Mouse (Mus musculus) ES-Bruce4 (cell line): ENCODE data around the gene Srl. TPM values are rescaled to one million over a fixed set of nuclear protein-coding genes. Genes with fewer than 3 reads are reported as not detected.

Experiments
- H3K27ac ChIP-seq: 2 replicates; pipeline ENCODE4 v1.5.1; 2012; ENCODE audit warnings: low read length, inconsistent platforms; ENCODE audit not compliant: insufficient read depth
- H3K27me3 ChIP-seq: 2 replicates; pipeline ENCODE4 v1.6.1; 2012; ENCODE audit warnings: mild to moderate bottlenecking, low read length, inconsistent platforms; ENCODE audit not compliant: control insufficient read depth, poor library complexity, insufficient read depth, severe bottlenecking
- H3K36me3 ChIP-seq: 2 replicates; pipeline ENCODE4 v1.6.1; 2012; ENCODE audit warnings: inconsistent platforms, mild to moderate bottlenecking, low read length, moderate library complexity; ENCODE audit not compliant: control insufficient read depth, poor library complexity, insufficient read depth, severe bottlenecking
- H3K4me1 ChIP-seq: one replicate; pipeline ENCODE4 v1.8.1; 2011; ENCODE audit warnings: low read length; ENCODE audit not compliant: control insufficient read depth, insufficient read depth
- H3K4me3 ChIP-seq: 2 replicates; pipeline ENCODE4 v1.5.1; 2011; ENCODE audit warnings: low read depth, mild to moderate bottlenecking, low read length
- H3K9ac ChIP-seq: 2 replicates; pipeline ENCODE4 v1.6.1; 2012; ENCODE audit warnings: low read depth, mild to moderate bottlenecking, inconsistent platforms; ENCODE audit not compliant: poor library complexity, severe bottlenecking
- H3K9me3 ChIP-seq: replicated peaks from 2 replicates; pipeline ENCODE4 v1.6.1; 2012; ENCODE audit warnings: mild to moderate bottlenecking, low read length, inconsistent platforms; ENCODE audit not compliant: control insufficient read depth, poor library complexity, insufficient read depth, severe bottlenecking
- CTCF ChIP-seq: IDR thresholded peaks from one replicate; pipeline ENCODE4 v1.8.1; 2011; ENCODE audit warnings: low read depth, low read length
- EP300 ChIP-seq: IDR thresholded peaks from 2 replicates; pipeline ENCODE4 v1.6.1; 2011; ENCODE audit warnings: low read depth, low read length; ENCODE audit not compliant: insufficient read depth
- POLR2A ChIP-seq: IDR thresholded peaks from one replicate; pipeline ENCODE4 v1.8.1; 2011; ENCODE audit warnings: low read length; ENCODE audit not compliant: insufficient read depth
- polyA plus RNA-seq: library from polyadenylated mRNA; stranded (reverse); fragments of >200 nt; gene quantifications from 2 replicates; pipeline ENCODE4 v1.2.4, GENCODE M21; 2011; ENCODE audit warnings: low read depth; ENCODE audit not compliant: missing spikeins, insufficient read depth, insufficient read length

Srl gene
- polyA plus RNA-seq, 1 experiment: 30.0 TPM

- no peaks in the 10 kb centered on the region for H3K36me3 ChIP-seq
- H3K9ac ChIP-seq: peak overlapping the region; percentile 96
- peaks cover 4% of the 10 kb centered on the region for H3K4me1 ChIP-seq
- H3K27me3 ChIP-seq: no peaks in the 10 kb centered on the region
- TF ChIP-seq POLR2A (peak; percentile 88), EP300 (peak; percentile 51; the same call in 1 of the 2 replicates), CTCF (no peak)
- no peaks in the 10 kb centered on the region for H3K9me3 ChIP-seq
- peak overlapping the region; percentile 96 for H3K4me3 ChIP-seq
- H3K27ac ChIP-seq: peak overlapping the region; percentile 70
Observed at GRCm38 (mm10) chr16:4558384-4558979, 16.9 kb upstream of the Srl start.

- no peaks in the 10 kb centered on the region for H3K27me3 ChIP-seq
- H3K9me3 ChIP-seq: no peaks in the 10 kb centered on the region
- TF ChIP-seq CTCF: no peak
- TF ChIP-seq POLR2A: no peak
- TF ChIP-seq EP300: no peak
- no peaks in the 10 kb centered on the region for H3K36me3 ChIP-seq
- peak overlapping the region; percentile 96 for H3K4me3 ChIP-seq
- peaks cover 5% of the 10 kb centered on the region for H3K4me1 ChIP-seq
- peak overlapping the region; percentile 70 for H3K27ac ChIP-seq
- H3K9ac ChIP-seq: peak overlapping the region; percentile 96
Observed at GRCm38 (mm10) chr16:4557949-4558348, 16.3 kb upstream of the Srl start.

DNA sequence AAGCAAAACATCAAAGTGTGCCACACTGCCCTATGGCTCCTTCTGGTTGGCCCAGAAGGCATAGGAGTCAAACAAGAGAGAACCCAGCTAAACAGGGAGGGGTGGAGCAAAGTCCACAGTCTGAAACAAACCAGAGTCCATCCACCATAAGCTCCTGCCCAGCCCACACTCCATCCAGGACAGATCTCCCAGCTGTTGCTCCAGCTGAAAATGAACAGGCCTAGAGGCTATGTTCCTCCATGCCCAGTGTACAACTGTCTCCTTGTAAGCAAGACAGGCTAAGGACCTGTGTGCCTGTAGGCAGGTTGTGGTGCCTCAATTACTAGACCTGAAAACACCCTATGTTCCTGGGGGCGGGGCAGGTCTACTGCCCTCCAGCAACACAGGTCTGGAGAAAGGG is 15.5 kb upstream of the Srl start:
- Histone ChIP-seq H3K4me1 (peaks cover 5% of the 10 kb centered on the region), H3K36me3 (no peaks in the 10 kb centered on the region)
- no peak for TF ChIP-seq POLR2A
- no peak for TF ChIP-seq CTCF
- no peak for TF ChIP-seq EP300

GRCm38 (mm10) chr16:4555555-4555954 is 13.9 kb upstream of the Srl start:
- TF ChIP-seq EP300: no peak
- TF ChIP-seq CTCF: no peak
- no peak for TF ChIP-seq POLR2A
- H3K27me3 ChIP-seq: no peaks in the 10 kb centered on the region
- no peak overlapping the region for H3K27ac ChIP-seq
- H3K9me3 ChIP-seq: no peaks in the 10 kb centered on the region
- peaks cover 3% of the 10 kb centered on the region; the same call in 1 of the 2 replicates for H3K36me3 ChIP-seq
- H3K4me1 ChIP-seq: peaks cover 5% of the 10 kb centered on the region
- no peak overlapping the region for H3K9ac ChIP-seq
- H3K4me3 ChIP-seq: no peak overlapping the region

More for the DNA sequence above, 15.5 kb upstream of the Srl start:
- peak overlapping the region; percentile 96; the same call in 1 of the 2 replicates for H3K9ac ChIP-seq
- no peaks in the 10 kb centered on the region for H3K9me3 ChIP-seq
- 0 out of 2 replicates have a peak overlapping the region, but pooled peaks have one; percentile 11 for H3K27ac ChIP-seq
- H3K27me3 ChIP-seq: no peaks in the 10 kb centered on the region
- H3K4me3 ChIP-seq: peak overlapping the region; percentile 96

- H3K4me1 ChIP-seq: peaks cover 5% of the 10 kb centered on the region
Observed at GRCm38 (mm10) chr16:4552829-4553550, 11.4 kb upstream of the Srl start.

GRCm38 (mm10) chr16:4551885-4552284 is 10.3 kb upstream of the Srl start:
- Histone ChIP-seq H3K4me1 (peaks cover 5% of the 10 kb centered on the region), H3K27ac (peak overlapping the region; percentile 36; the same call in 1 of the 2 replicates), H3K9ac (no peak overlapping the region), H3K27me3 (no peaks in the 10 kb centered on the region), H3K4me3 (no peak overlapping the region), H3K36me3 (peaks cover 19% of the 10 kb centered on the region), H3K9me3 (no peaks in the 10 kb centered on the region)
- TF ChIP-seq EP300 (no peak), CTCF (no peak), POLR2A (no peak)

More at GRCm38 (mm10) chr16:4552829-4553550, 11.4 kb upstream of the Srl start:
- H3K27me3 ChIP-seq: no peaks in the 10 kb centered on the region
- no peak overlapping the region for H3K4me3 ChIP-seq
- H3K36me3 ChIP-seq: peaks cover 11% of the 10 kb centered on the region
- no peaks in the 10 kb centered on the region for H3K9me3 ChIP-seq
- H3K9ac ChIP-seq: no peak overlapping the region
- TF ChIP-seq POLR2A: no peak
- TF ChIP-seq CTCF: no peak
- no peak for TF ChIP-seq EP300
- H3K27ac ChIP-seq: peak overlapping the region; percentile 13
